Mouse (Mus musculus) right cerebral cortex, postnatal 25 days (tissue): Measurements from ENCODE around the gene Tmem200a.

ENCODE experiments used
- DNase-seq: peaks from one replicate; pipeline ENCODE4 v3.0.0; 2022

The Tmem200a gene

GRCm38 (mm10) chr10:26078521-26079142 is at the start of gene Tmem200a:
TSS of gene Tmem200a (minus strand) at chr10:26079052.
- peak; percentile 75 for DNase-seq

GRCm38 (mm10) chr10:26119822-26120183 is 41.0 kb upstream of the Tmem200a start:
- DNase-seq, result no peak

- DNase-seq, result no peak
Measured at GRCm38 (mm10) chr10:26119067-26119821, 40.4 kb upstream of the Tmem200a start.

- DNase-seq, result peak; percentile 22
Measured at GRCm38 (mm10) chr10:26114409-26114808, 35.6 kb upstream of the Tmem200a start.

GRCm38 (mm10) chr10:26103330-26103982 is 24.6 kb upstream of the Tmem200a start:
- no peak for DNase-seq

GRCm38 (mm10) chr10:26082081-26082480 is 3.2 kb upstream of the Tmem200a start:
- no peak for DNase-seq

GRCm38 (mm10) chr10:26079678-26080077 is 826 bp upstream of the Tmem200a start:
- no peak for DNase-seq

- peak; percentile 52 for DNase-seq
Measured at GRCm38 (mm10) chr10:26077671-26078481, 976 bp downstream of the Tmem200a start, which contains the start of gene Gm9767. TSS of gene Gm9767 (plus strand) at chr10:26078255.

- DNase-seq, result no peak
Measured at GRCm38 (mm10) chr10:26076949-26077348, 1.9 kb downstream of the Tmem200a start.

- DNase-seq, result no peak
Measured at GRCm38 (mm10) chr10:26071986-26072385, 6.9 kb downstream of the Tmem200a start.

GRCm38 (mm10) chr10:26063071-26063470 is 15.8 kb downstream of the Tmem200a start:
- no peak for DNase-seq

- DNase-seq, result peak; percentile 37
Measured at GRCm38 (mm10) chr10:26059662-26060307, 19.1 kb downstream of the Tmem200a start.

- no peak for DNase-seq
Measured at GRCm38 (mm10) chr10:26051177-26051576, 27.7 kb downstream of the Tmem200a start.

GRCm38 (mm10) chr10:26034931-26035330 is 43.9 kb downstream of the Tmem200a start:
- peak; percentile 82 for DNase-seq

GRCm38 (mm10) chr10:26018740-26019139 is 60.1 kb downstream of the Tmem200a start:
- no peak for DNase-seq

- no peak for DNase-seq
Measured at GRCm38 (mm10) chr10:26014298-26014697, 64.6 kb downstream of the Tmem200a start.

- no peak for DNase-seq
Measured at GRCm38 (mm10) chr10:26008948-26009347, 69.9 kb downstream of the Tmem200a start.

- DNase-seq, result no peak
Measured at GRCm38 (mm10) chr10:26005471-26005870, 73.4 kb downstream of the Tmem200a start.

GRCm38 (mm10) chr10:26000893-26001292 is 78.0 kb downstream of the Tmem200a start:
- no peak for DNase-seq

- no peak for DNase-seq
Measured at GRCm38 (mm10) chr10:25999291-25999930, 79.4 kb downstream of the Tmem200a start.

GRCm38 (mm10) chr10:25984056-25984455 is 94.8 kb downstream of the Tmem200a start:
- DNase-seq, result no peak

GRCm38 (mm10) chr10:25982617-25983016 is 96.2 kb downstream of the Tmem200a start:
- no peak for DNase-seq
